Mouse (Mus musculus) liver, adult 2 months (tissue): ENCODE measurements around the gene Gm28845.

ENCODE experiments used
- CTCF ChIP-seq: fragments of 200-500 bp; IDR thresholded peaks from 2 replicates; pipeline ENCODE4 v1.5.1; 2011; ENCODE audit warnings: low read depth, low read length, control low read depth
- POLR2A ChIP-seq: fragments of 200-500 bp; IDR thresholded peaks from 2 replicates; pipeline ENCODE4 v1.6.1; 2011; ENCODE audit warnings: low read length, control low read depth; ENCODE audit not compliant: insufficient read depth; ENCODE audit errors: extremely low read depth

DNA sequence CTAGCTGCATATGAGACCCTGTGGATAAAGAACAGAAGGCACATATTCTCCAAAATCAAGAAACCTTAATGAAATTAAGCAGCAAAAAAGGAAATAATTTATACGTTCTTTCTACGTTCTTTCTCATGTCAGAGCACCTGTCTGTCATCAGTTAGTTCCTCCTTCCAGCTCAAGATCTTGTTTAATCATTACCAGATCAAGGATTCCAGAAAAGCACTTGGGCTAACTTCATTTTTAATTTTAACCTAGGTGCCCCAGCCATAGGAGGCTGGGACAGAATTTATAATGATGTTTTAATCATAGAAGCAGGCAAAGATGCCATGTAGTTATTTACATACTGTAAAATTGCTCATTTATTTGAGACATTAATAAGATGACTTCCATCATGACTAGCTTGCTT lies 25.4 kb upstream of the Gm28845 start:
- TF ChIP-seq CTCF = no peak
- no peak for TF ChIP-seq POLR2A
